Mouse (Mus musculus) hindbrain, embryonic 15.5 days (tissue): ENCODE measurements around the gene Galns. TPM values are rescaled to one million over a fixed set of nuclear protein-coding genes. Genes with fewer than 3 reads are reported as not detected.

Experiments used
- ATAC-seq: fragments of 200-750 bp; cut with Nextera tagmentation; 2 replicates; pipeline ENCODE4 v1.8.0; 2017; ENCODE audit warnings: low read depth, moderate number of reproducible peaks, moderate TSS enrichment; ENCODE audit not compliant: low FRiP score
- H3K27ac ChIP-seq: fragments of 300-500 bp; sonication (generic); replicated peaks from 2 replicates; pipeline ENCODE4 v1.5.1; 2015; ENCODE audit warnings: mild to moderate bottlenecking, inconsistent platforms
- H3K27me3 ChIP-seq: fragments of 300-500 bp; sonication (generic); 2 replicates; pipeline ENCODE4 v1.6.1; 2015; ENCODE audit warnings: control low read depth, inconsistent platforms
- H3K36me3 ChIP-seq: fragments of 300-500 bp; sonication (generic); 2 replicates; pipeline ENCODE4 v1.6.1; 2015; ENCODE audit warnings: control low read depth, inconsistent platforms
- H3K4me1 ChIP-seq: fragments of 300-500 bp; sonication (generic); replicated peaks from 2 replicates; pipeline ENCODE4 v1.6.1; 2015; ENCODE audit warnings: control low read depth, inconsistent platforms
- H3K4me2 ChIP-seq: fragments of 300-500 bp; sonication (generic); 2 replicates; pipeline ENCODE4 v1.6.1; 2015; ENCODE audit warnings: moderate library complexity, mild to moderate bottlenecking, inconsistent platforms
- H3K4me3 ChIP-seq: fragments of 300-500 bp; sonication (generic); 2 replicates; pipeline ENCODE4 v1.5.1; 2015; ENCODE audit warnings: mild to moderate bottlenecking, inconsistent platforms
- H3K9ac ChIP-seq: fragments of 300-500 bp; sonication (generic); 2 replicates; pipeline ENCODE4 v1.6.1; 2015; ENCODE audit warnings: inconsistent platforms
- H3K9me3 ChIP-seq: fragments of 300-500 bp; sonication (generic); 2 replicates; pipeline ENCODE4 v1.6.1; 2016; ENCODE audit warnings: control low read depth, inconsistent platforms
- WGBS: fragments of 180-500 bp; shearing (Covaris S2); methylation state at CpG from one replicate; pipeline ENCODE4 v1.1.7; 2015; 5-methylcytosine and 5-hydroxymethylcytosine counted together
- polyA plus RNA-seq: library from polyadenylated mRNA; unstranded; fragments of >200 nt; fragmentation: Nextera tagmentation; extraction: Ambion mirVana; gene quantifications from 2 replicates; pipeline ENCODE4 v1.2.1, GENCODE M21; 2015

The Galns gene
- polyA plus RNA-seq, 1 experiment from 2014 or later, result 6.8 TPM

DNA sequence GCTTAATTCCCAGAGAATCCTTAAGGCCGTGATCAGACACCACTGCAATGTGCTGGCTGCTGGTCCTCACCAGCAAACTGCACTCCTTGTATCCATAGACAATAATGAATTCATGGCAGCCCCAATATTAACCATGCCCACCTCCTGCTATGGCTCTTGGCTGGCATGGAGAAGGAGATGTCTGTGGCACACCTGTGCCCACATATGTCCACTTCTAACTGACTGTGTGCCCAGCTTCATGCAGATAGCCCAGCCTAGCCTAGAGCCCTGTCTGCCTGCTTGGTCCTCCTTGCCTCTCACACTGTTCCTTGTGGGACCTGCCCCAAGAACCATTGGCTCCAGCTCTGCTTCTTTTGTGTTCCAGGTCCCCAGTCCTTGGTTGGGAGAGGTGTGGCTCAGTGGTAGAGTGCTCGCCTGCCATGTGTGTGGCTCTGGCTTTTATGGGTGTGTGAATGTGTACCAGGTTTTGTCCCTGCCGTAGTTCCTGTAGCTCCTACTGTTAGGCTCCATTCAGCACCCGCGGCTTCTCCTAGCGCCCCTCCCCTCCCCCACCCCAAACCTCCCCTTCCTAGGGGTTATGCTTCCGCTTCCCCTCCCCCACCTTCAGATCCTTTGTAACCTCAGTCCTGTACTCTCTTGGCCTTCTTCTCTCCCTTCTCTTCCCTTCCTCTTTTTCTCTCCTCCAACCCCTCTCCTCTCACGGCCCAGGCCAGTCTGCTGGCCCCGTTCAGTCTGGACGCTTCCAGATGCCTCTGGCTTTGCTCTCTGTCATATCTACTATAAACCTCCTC, 53.8 kb downstream of the Galns start:
- 45% methylated on average over 10 of the region's 10 CpGs for WGBS
- Histone ChIP-seq H3K4me1 (no peaks in the 10 kb centered on the region; the same call in 1 of the 2 replicates), H3K27me3 (0 out of 2 replicates have a peak, but pooled peaks cover 4% of the 10 kb centered on the region), H3K4me3 (no peak overlapping the region), H3K36me3 (no peaks in the 10 kb centered on the region), H3K4me2 (no peak overlapping the region), H3K9ac (no peak overlapping the region), H3K27ac (no peak overlapping the region), H3K9me3 (no peaks in the 10 kb centered on the region)
- ATAC-seq, result no peak

DNA sequence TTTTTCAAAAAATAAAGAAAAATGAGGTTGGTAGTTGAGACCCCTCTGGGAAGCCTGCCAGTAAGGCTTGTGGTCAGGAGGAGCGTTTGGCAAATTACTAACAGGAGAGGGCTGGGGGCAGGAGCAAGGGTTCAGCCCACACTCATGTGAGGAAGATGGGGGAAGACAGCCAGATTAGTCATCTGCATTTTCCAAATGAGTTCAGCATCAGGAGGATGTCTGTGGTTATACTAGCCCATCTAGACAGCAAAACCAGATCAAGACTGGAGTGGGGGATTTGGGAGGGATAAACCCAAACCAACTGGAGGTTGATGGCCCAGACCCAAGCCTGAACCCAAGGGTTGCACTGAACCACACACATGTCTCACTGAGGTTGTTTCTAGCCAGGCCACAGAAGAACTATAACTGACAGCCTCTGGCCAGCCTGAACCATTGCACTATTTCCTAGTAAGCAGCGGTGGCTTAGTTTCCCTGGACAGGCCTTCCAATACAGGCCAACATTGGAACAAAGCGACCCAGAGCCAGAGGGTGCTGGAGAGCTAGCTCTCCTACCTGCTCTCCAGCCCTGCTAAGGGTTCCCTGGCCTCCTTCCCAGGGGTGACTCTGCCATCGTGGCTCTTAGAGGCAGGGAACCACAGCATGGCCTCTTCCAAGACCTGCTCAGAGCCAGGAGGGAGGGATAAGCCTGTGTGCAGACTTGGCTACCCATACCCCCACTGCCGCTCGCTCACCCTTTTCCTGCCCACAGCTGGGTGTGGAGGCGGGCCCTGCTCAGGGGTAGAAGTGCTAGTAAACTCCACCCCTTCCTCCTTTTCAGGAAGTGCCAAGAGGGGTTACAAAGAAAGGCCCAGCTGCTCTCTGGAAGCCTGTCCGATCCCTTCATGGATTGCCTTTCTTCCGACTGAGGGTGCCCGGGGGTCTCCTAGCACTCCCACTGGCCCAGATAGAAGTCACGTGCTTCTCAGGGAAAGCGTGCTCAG, 54.9 kb downstream of the Galns start:
- no peak for ATAC-seq
- 57% methylated on average over 12 of the region's 12 CpGs for WGBS

DNA sequence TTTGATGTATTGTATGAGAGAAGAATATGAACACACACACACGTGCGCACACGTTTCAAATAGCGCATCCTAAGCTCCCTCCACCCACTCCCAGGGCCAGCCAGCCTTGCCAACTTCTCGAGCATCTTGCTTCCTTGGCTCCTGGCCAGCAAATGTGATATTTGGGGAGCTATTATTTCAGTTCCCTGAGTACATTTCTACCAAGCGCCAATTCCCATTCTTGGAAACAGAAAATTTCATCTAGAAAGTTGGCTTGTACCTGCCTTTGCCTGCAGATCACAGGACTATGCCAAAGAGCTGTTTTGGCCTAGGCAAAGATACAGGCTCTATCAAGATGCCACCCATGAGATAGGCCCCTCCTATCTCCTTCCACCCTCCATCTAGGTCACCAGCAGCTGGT, 56.5 kb downstream of the Galns start:
- ATAC-seq, result no peak

More for the DNA sequence above, 54.9 kb downstream of the Galns start:
- Histone ChIP-seq H3K27ac (0 out of 2 replicates have a peak overlapping the region, but pooled peaks have one; percentile 1), H3K27me3 (peaks cover 14% of the 10 kb centered on the region), H3K4me1 (peaks cover 2% of the 10 kb centered on the region), H3K9me3 (no peaks in the 10 kb centered on the region), H3K4me3 (no peak overlapping the region), H3K36me3 (no peaks in the 10 kb centered on the region), H3K4me2 (no peak overlapping the region), H3K9ac (no peak overlapping the region)

DNA sequence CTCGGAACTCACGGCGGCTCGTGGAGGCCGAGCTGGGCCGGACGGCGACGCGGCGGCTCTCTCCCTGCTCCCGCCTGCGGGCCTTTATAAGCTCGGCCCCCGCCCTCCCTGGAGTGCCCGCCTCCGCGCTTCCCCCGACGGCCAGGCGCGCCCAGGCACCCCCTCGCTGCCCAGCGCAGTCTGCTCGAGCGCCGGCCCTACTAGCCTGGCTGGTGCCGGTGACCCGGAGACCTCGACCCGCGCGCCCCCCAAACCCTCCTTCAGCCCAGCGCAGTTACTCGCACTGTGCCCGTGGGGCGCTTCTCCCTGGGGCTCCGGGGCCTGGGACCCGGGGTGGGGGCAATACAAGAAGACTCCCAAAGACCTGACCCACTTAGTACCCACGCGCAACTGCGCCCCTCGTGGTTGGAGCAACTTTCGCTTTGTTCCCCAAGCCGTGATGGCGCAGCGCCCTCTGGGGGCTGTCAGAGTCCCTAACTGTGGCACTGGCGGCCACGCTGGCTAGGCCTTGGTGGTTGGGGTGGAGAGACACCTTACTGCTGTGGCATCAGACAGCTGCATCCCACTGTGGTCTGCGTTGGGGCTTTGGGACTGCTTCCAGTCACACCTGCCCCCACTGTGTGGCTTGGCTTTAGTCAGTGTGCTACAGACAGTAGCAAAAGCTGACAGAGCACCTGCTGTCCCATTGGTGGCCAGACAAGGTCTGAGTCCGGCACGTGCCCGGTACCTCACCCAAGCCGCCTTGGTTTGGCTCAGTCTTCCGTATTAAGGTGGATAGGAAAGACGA, 59.8 kb downstream of the Galns start, which contains the start of gene Piezo1:
Piezo1 (minus strand) TSS at position 65 of the 787 bp plus-strand sequence.
- H3K27ac ChIP-seq, result peak within 1 kb of the TSS; percentile 16
- 11% methylated on average over 53 of the region's 56 CpGs for WGBS
- peak; percentile 59; the same call in 1 of the 2 replicates for ATAC-seq

More for the DNA sequence above, 56.5 kb downstream of the Galns start:
- Histone ChIP-seq H3K4me1 (peaks cover 14% of the 10 kb centered on the region), H3K4me3 (no peak overlapping the region), H3K9me3 (no peaks in the 10 kb centered on the region), H3K36me3 (no peaks in the 10 kb centered on the region), H3K9ac (no peak overlapping the region), H3K4me2 (no peak overlapping the region), H3K27me3 (peaks cover 28% of the 10 kb centered on the region), H3K27ac (no peak overlapping the region)
- WGBS, result 67% methylated on average over 6 of the region's 6 CpGs

DNA sequence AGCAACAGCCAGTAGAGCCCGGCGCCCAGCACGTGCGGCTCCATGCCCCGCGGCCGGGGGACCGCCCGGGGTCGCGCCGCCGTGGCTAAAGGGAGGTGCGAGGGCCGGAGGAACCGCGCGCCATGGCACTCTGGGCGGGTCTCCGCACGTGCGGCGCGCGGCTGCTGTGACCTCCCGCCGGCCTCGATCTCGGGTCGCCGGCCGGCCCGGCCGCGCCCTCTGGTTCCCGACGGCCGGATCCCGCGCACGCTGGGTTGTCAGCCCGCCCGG, 60.3 kb downstream of the Galns start:
- WGBS, result under 1% methylated on average over 40 of the region's 43 CpGs
- peak overlapping the region; percentile 16 for H3K27ac ChIP-seq

More for the DNA sequence above, 59.8 kb downstream of the Galns start, which contains the start of gene Piezo1:
- H3K36me3 ChIP-seq, result no peaks in the 10 kb centered on the region
- H3K9ac ChIP-seq, result peak within 1 kb of the TSS; percentile 46
- peak within 1 kb of the TSS; percentile 76 for H3K4me2 ChIP-seq
- H3K4me3 ChIP-seq, result peak within 1 kb of the TSS; percentile 46
- no peaks in the 10 kb centered on the region for H3K9me3 ChIP-seq
- H3K4me1 ChIP-seq, result peaks cover 14% of the 10 kb centered on the region
- H3K27me3 ChIP-seq, result peaks cover 32% of the 10 kb centered on the region

DNA sequence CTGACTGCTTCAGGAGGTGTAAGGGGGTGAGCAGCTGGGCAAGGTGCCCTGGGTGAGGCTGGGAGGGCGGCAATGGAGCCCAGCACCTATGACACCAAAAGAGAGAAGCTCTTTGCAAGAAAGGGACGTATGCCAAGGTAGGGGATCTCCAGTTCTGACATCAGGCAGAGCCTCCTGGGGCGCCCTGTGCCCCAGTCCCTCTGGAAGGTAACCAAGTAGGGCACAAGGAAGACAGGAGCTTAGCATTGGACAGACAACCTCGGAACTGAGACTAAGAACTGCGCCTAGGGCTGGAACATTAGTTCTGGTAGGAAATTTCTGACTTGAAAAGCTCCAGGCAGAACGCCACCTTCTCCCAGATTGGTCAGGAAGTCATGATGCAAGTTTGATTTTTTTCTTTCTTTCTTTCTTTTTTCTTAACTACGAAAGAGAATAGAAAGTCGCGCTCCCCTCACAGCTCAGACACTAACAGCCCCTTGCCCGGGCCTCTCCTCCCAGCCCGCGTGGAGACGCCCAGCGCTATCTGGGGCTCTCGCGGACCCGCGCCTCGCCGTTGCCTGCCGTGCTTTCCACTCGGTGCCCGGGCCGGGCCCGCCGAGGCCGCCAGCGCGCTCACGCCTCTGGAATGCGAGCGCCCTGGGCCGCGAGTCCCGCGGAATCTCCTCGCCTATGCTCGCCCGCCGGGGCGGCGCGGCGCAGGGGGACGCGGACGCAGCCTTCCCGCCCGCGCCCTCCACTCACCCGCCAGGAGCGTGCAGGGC, 60.8 kb downstream of the Galns start:
- H3K4me3 ChIP-seq, result peak overlapping the region; percentile 46
- H3K27ac ChIP-seq, result peak overlapping the region; percentile 16
- peaks cover 14% of the 10 kb centered on the region for H3K4me1 ChIP-seq
- WGBS, result 5% methylated on average over 52 of the region's 52 CpGs
- peak overlapping the region; percentile 76 for H3K4me2 ChIP-seq
- peaks cover 32% of the 10 kb centered on the region for H3K27me3 ChIP-seq
- peak overlapping the region; percentile 46 for H3K9ac ChIP-seq
- H3K9me3 ChIP-seq, result no peaks in the 10 kb centered on the region
- no peaks in the 10 kb centered on the region for H3K36me3 ChIP-seq
- ATAC-seq, result 0 out of 2 replicates have a peak, but pooled peaks have one; percentile 36

More for the DNA sequence above, 60.3 kb downstream of the Galns start:
- Histone ChIP-seq H3K36me3 (no peaks in the 10 kb centered on the region), H3K4me2 (peak overlapping the region; percentile 76), H3K27me3 (peaks cover 32% of the 10 kb centered on the region), H3K4me1 (peaks cover 14% of the 10 kb centered on the region), H3K4me3 (peak overlapping the region; percentile 46), H3K9me3 (no peaks in the 10 kb centered on the region), H3K9ac (peak overlapping the region; percentile 46)
- ATAC-seq, result 0 out of 2 replicates have a peak, but pooled peaks have one; percentile 9

DNA sequence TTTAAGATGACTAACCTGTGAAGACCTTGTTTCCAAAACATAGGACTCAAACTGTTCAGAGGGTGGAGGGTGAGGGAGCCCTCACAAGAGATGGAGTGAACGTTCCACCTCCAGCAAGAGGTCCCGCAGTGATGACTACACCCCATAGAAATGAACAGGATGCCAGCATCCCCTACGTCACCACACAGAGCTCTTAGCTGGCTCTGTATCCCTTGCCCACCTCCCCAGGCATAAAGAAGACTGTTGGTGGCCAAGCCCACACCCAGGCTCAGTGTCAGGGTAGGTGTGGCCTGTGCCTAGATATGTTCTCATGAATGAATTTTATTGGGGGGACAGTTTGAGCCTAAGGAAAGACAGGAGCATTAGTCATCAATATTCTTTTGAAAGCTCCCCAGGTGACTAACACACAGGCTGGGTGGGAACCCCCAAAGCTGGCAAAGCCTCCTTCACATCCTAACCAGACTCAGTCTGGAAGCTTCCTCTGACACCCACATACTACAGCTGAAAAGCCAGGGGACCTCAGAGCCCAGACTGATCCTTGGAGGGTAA, 62.3 kb downstream of the Galns start:
- WGBS, result 85% methylated on average over 3 of the region's 3 CpGs
- no peak overlapping the region for H3K27ac ChIP-seq
- peaks cover 32% of the 10 kb centered on the region for H3K27me3 ChIP-seq

DNA sequence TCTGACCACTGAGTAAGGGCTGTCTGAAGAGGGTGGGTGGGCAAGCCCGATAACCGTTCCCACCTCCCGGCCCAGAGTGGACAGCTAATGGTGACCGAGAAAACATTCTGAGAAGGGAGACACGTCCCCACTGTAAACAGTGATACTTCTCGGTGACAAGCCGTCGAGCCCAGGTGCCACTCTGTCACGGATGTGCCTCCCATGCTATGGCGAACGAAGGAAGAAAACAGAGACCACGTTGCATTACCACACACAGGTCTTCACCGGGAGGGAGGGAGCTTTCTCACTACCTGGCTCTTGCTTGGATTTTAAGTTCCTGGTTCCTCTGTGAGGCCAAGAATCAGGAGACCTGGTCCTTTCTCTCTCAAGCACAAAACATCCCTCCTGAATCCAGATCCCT, 62.9 kb downstream of the Galns start:
- Histone ChIP-seq H3K27me3 (peaks cover 28% of the 10 kb centered on the region), H3K4me3 (no peak overlapping the region), H3K36me3 (no peaks in the 10 kb centered on the region), H3K9ac (no peak overlapping the region), H3K4me1 (peaks cover 14% of the 10 kb centered on the region), H3K27ac (no peak overlapping the region), H3K9me3 (no peaks in the 10 kb centered on the region), H3K4me2 (no peak overlapping the region)
- 82% methylated on average over 13 of the region's 13 CpGs for WGBS
- no peak for ATAC-seq

More for the DNA sequence above, 62.3 kb downstream of the Galns start:
- peaks cover 14% of the 10 kb centered on the region for H3K4me1 ChIP-seq
- no peak overlapping the region for H3K9ac ChIP-seq
- H3K4me3 ChIP-seq, result no peak overlapping the region
- no peak overlapping the region for H3K4me2 ChIP-seq
- no peak for ATAC-seq
- no peaks in the 10 kb centered on the region for H3K9me3 ChIP-seq
- H3K36me3 ChIP-seq, result no peaks in the 10 kb centered on the region

DNA sequence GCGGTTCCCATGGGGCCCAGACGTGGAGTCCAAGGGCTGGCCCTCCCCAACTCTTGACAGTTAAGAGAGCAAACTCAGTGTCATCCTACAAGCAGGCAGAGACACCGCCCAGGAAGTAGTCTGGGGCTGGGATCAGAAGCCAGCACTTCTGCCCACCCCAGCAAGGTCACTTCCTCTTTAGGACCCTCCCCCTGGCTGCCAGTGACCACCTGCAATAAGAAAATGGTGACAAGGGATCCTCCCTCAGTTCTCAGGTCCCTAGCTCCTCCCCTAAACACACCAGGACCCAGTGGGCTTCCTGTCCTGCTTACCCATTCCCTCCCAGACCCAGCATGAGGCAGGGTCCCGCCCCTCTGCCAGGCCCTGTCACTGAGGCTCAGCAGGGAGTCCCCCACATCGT, 63.4 kb downstream of the Galns start:
- no peaks in the 10 kb centered on the region for H3K9me3 ChIP-seq
- WGBS, result 36% methylated on average over 5 of the region's 5 CpGs
- H3K27ac ChIP-seq, result no peak overlapping the region
- no peak for ATAC-seq
- no peak overlapping the region for H3K9ac ChIP-seq
- no peak overlapping the region for H3K4me2 ChIP-seq
- H3K4me3 ChIP-seq, result no peak overlapping the region
- H3K36me3 ChIP-seq, result no peaks in the 10 kb centered on the region
- H3K4me1 ChIP-seq, result peaks cover 14% of the 10 kb centered on the region
- H3K27me3 ChIP-seq, result peaks cover 27% of the 10 kb centered on the region

DNA sequence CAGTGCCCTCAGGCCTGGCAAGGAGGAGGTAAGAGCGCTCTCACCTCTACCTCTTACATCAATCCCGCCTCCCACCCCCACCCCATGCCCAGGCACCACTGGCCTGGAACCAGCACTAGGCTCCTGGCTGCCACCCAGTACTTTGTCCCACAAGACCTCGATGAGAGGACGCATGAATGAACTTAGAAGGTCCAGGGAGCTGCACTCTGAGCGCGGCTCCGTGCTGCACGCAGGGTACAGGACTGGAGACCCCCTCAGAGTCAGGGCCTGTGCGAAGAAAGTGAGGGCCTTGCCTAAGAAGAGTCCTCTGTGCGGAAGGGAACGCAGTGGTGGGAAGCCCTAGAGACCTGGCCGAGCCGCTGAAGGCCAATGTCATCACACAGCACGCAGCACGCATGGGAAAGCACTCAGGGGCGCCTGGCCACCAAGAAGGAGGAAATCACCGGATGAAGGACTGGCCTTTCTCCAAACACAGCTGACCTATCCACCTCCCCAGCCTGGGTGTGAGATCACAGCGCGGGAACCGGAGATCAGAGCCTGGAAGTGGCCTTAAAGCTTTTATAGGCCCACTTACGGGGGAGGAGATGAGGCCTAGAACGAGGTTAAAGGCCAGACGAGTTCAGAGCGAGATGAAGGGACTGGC, 64.3 kb downstream of the Galns start:
- Histone ChIP-seq H3K4me1 (peaks cover 14% of the 10 kb centered on the region), H3K4me2 (0 out of 2 replicates have a peak overlapping the region, but pooled peaks have one; percentile 14), H3K27me3 (peaks cover 23% of the 10 kb centered on the region), H3K36me3 (no peaks in the 10 kb centered on the region), H3K27ac (no peak overlapping the region), H3K9ac (no peak overlapping the region), H3K9me3 (no peaks in the 10 kb centered on the region), H3K4me3 (no peak overlapping the region)
- 65% methylated on average over 24 of the region's 24 CpGs for WGBS
- no peak for ATAC-seq
